Mouse (Mus musculus) cerebellum, postnatal 25 days (tissue): ENCODE measurements around the gene Ffar3.
"Not testable (repeated sequence)": the region's sequence is repeated elsewhere in the genome, so short reads cannot be mapped to it uniquely, and the experiment has no call there.

Source experiments
- DNase-seq, 2 experiments: peaks; one replicate each; pipeline ENCODE4 v3.0.0; 2021; ENCODE audit warnings: mixed read lengths in 2 of 2

The Ffar3 gene

GRCm38 (mm10) chr7:30842092-30842491 lies 13.9 kb downstream of the Ffar3 start:
- DNase-seq: no peak

GRCm38 (mm10) chr7:30841379-30841778 lies 14.6 kb downstream of the Ffar3 start:
- no peak for DNase-seq

- DNase-seq: no peak
These were observed 15.7 kb downstream of the Ffar3 start for GRCm38 (mm10) chr7:30840306-30840705.

GRCm38 (mm10) chr7:30837277-30837676 lies 18.7 kb downstream of the Ffar3 start:
- DNase-seq: no peak

GRCm38 (mm10) chr7:30832684-30833083 lies 23.3 kb downstream of the Ffar3 start:
- DNase-seq: not testable (repeated sequence)

- DNase-seq: no peak
These were observed 23.7 kb downstream of the Ffar3 start for GRCm38 (mm10) chr7:30832261-30832660.

GRCm38 (mm10) chr7:30829428-30829827 lies 26.6 kb downstream of the Ffar3 start:
- no peak for DNase-seq

- not testable (repeated sequence) for DNase-seq
These were observed 27.1 kb downstream of the Ffar3 start for GRCm38 (mm10) chr7:30828871-30829270.

- no peak for DNase-seq
These were observed 29.3 kb downstream of the Ffar3 start for GRCm38 (mm10) chr7:30826660-30827059.

GRCm38 (mm10) chr7:30824306-30824705 lies 31.7 kb downstream of the Ffar3 start:
- DNase-seq: no peak

- DNase-seq: no peak
These were observed 32.3 kb downstream of the Ffar3 start, which contains the start of gene Ffar2 for GRCm38 (mm10) chr7:30823675-30824074. Ffar2 (minus strand) TSS chr7:30823775.

- no peak for DNase-seq
These were observed 34.4 kb downstream of the Ffar3 start for GRCm38 (mm10) chr7:30821532-30821931.

GRCm38 (mm10) chr7:30820854-30821445 lies 35.0 kb downstream of the Ffar3 start:
- no peak for DNase-seq

- DNase-seq: no peak
These were observed 35.8 kb downstream of the Ffar3 start for GRCm38 (mm10) chr7:30820131-30820530.

GRCm38 (mm10) chr7:30812291-30812807 lies 43.6 kb downstream of the Ffar3 start:
- DNase-seq: no peak

- DNase-seq: no peak
These were observed 44.2 kb downstream of the Ffar3 start for GRCm38 (mm10) chr7:30811757-30812290.

- DNase-seq: no peak
These were observed 45.7 kb downstream of the Ffar3 start for GRCm38 (mm10) chr7:30810319-30810718.

- DNase-seq: peak in 1 of 2 experiments; percentile 14
These were observed 50.1 kb downstream of the Ffar3 start for GRCm38 (mm10) chr7:30805924-30806323.
